Mouse (Mus musculus) stomach, embryonic 14.5 days (tissue): ENCODE results near the gene Lhfp. TPM values are rescaled to one million over a fixed set of nuclear protein-coding genes. Genes with fewer than 3 reads are reported as not detected.

Experiments
- ATAC-seq: fragments of 200-750 bp; cut with Nextera tagmentation; 2 replicates; pipeline ENCODE4 v1.8.0; 2017; ENCODE audit warnings: low read depth, moderate TSS enrichment; ENCODE audit not compliant: insufficient number of reproducible peaks, insufficient read depth, low FRiP score
- H3K27ac ChIP-seq: fragments of 300-500 bp; sonication (generic); 2 replicates; pipeline ENCODE4 v1.5.1; 2014; ENCODE audit warnings: mild to moderate bottlenecking, low read length, moderate library complexity, mixed read lengths
- H3K27me3 ChIP-seq: fragments of 300-500 bp; sonication (generic); 2 replicates; pipeline ENCODE4 v1.6.1; 2014; ENCODE audit warnings: low read length, control low read depth, mixed read lengths; ENCODE audit not compliant: control insufficient read depth, insufficient read depth
- H3K36me3 ChIP-seq: fragments of 300-500 bp; sonication (generic); 2 replicates; pipeline ENCODE4 v1.6.1; 2014; ENCODE audit warnings: mild to moderate bottlenecking, control low read depth, low read length, moderate library complexity, mixed read lengths; ENCODE audit not compliant: control insufficient read depth, insufficient read depth
- H3K4me1 ChIP-seq: fragments of 300-500 bp; sonication (generic); 2 replicates; pipeline ENCODE4 v1.6.1; 2014; ENCODE audit warnings: low read length, control low read depth, mixed read lengths; ENCODE audit not compliant: control insufficient read depth, insufficient read depth
- H3K4me2 ChIP-seq: fragments of 300-500 bp; sonication (generic); replicated peaks from 2 replicates; pipeline ENCODE4 v1.6.1; 2014; ENCODE audit warnings: low read depth, low read length, control low read depth
- H3K4me3 ChIP-seq: fragments of 300-500 bp; sonication (generic); 2 replicates; pipeline ENCODE4 v1.5.1; 2014; ENCODE audit warnings: low read depth, low read length, control low read depth
- H3K9ac ChIP-seq: fragments of 300-500 bp; sonication (generic); replicated peaks from 2 replicates; pipeline ENCODE4 v1.6.1; 2014; ENCODE audit warnings: low read depth, mild to moderate bottlenecking, control low read depth, low read length, moderate library complexity, mixed read lengths
- H3K9me3 ChIP-seq: fragments of 300-500 bp; sonication (generic); 2 replicates; pipeline ENCODE4 v1.6.1; 2016; ENCODE audit warnings: low read depth, low read length, control low read depth; ENCODE audit not compliant: control insufficient read depth
- WGBS: fragments of 180-500 bp; shearing (Covaris S2); extraction: QIAGEN DNeasy Blood & Tissue Kit; methylation state at CpG from one replicate; pipeline ENCODE4 v1.1.7; 2014; 5-methylcytosine and 5-hydroxymethylcytosine counted together
- polyA plus RNA-seq: library from polyadenylated mRNA; unstranded; fragments of >200 nt; fragmentation: Nextera tagmentation; extraction: Ambion mirVana; gene quantifications from 2 replicates; pipeline ENCODE4 v1.2.1, GENCODE M21; 2014

The Lhfp gene
- 48.0 and 48.2 TPM in 2 replicates for polyA plus RNA-seq

- peak within 1 kb of the TSS; percentile 59 for H3K9ac ChIP-seq
- peak within 1 kb of the TSS; percentile 71 for H3K4me2 ChIP-seq
- H3K4me1 ChIP-seq: peaks cover 16% of the 10 kb centered on the region
- ATAC-seq: peak; percentile 89
- peak within 1 kb of the TSS; percentile 41 for H3K27ac ChIP-seq
- no peaks in the 10 kb centered on the region for H3K36me3 ChIP-seq
- peak within 1 kb of the TSS; percentile 66 for H3K4me3 ChIP-seq
- H3K27me3 ChIP-seq: 0 out of 2 replicates have a peak, but pooled peaks cover 3% of the 10 kb centered on the region
- under 1% methylated on average over 56 of the region's 58 CpGs for WGBS
- H3K9me3 ChIP-seq: no peaks in the 10 kb centered on the region
Observed at GRCm38 (mm10) chr3:53041411-53042239, at the start of gene Lhfp. TSS of gene Lhfp (plus strand) at chr3:53041528.

- Histone ChIP-seq H3K27ac (no peak overlapping the region), H3K9ac (no peak overlapping the region), H3K4me3 (no peak overlapping the region), H3K4me1 (no peaks in the 10 kb centered on the region), H3K9me3 (no peaks in the 10 kb centered on the region), H3K27me3 (no peaks in the 10 kb centered on the region), H3K4me2 (no peak overlapping the region), H3K36me3 (peaks cover 33% of the 10 kb centered on the region)
- no peak for ATAC-seq
- WGBS: 84% methylated on average over 9 of the region's 10 CpGs
Observed at GRCm38 (mm10) chr3:52993296-52993695, 48.0 kb upstream of the Lhfp start.

GRCm38 (mm10) chr3:52994666-52995065, 46.7 kb upstream of the Lhfp start:
- no peak overlapping the region for H3K4me2 ChIP-seq
- peaks cover 32% of the 10 kb centered on the region for H3K36me3 ChIP-seq
- no peaks in the 10 kb centered on the region for H3K27me3 ChIP-seq
- WGBS: 82% methylated on average over 5 of the region's 5 CpGs
- H3K27ac ChIP-seq: no peak overlapping the region
- no peak for ATAC-seq
- H3K4me1 ChIP-seq: no peaks in the 10 kb centered on the region
- no peaks in the 10 kb centered on the region for H3K9me3 ChIP-seq
- no peak overlapping the region for H3K9ac ChIP-seq
- H3K4me3 ChIP-seq: no peak overlapping the region

GRCm38 (mm10) chr3:52996635-52997034, 44.7 kb upstream of the Lhfp start:
- no peak overlapping the region for H3K4me2 ChIP-seq
- no peaks in the 10 kb centered on the region for H3K9me3 ChIP-seq
- ATAC-seq: no peak
- 91% methylated on average over 5 of the region's 5 CpGs for WGBS
- no peak overlapping the region for H3K27ac ChIP-seq
- no peak overlapping the region for H3K9ac ChIP-seq
- H3K4me3 ChIP-seq: no peak overlapping the region
- peaks cover 43% of the 10 kb centered on the region for H3K36me3 ChIP-seq
- H3K27me3 ChIP-seq: no peaks in the 10 kb centered on the region
- H3K4me1 ChIP-seq: 0 out of 2 replicates have a peak, but pooled peaks cover under 1% of the 10 kb centered on the region

- H3K27me3 ChIP-seq: no peaks in the 10 kb centered on the region
- no peak overlapping the region for H3K27ac ChIP-seq
- H3K4me3 ChIP-seq: no peak overlapping the region
- H3K9me3 ChIP-seq: no peaks in the 10 kb centered on the region
- no peak overlapping the region for H3K4me2 ChIP-seq
- no peak overlapping the region for H3K9ac ChIP-seq
- peaks cover 42% of the 10 kb centered on the region for H3K36me3 ChIP-seq
- ATAC-seq: no peak
- 80% methylated on average over 1 of the region's 1 CpGs for WGBS
- peaks cover 4% of the 10 kb centered on the region; the same call in 1 of the 2 replicates for H3K4me1 ChIP-seq
Observed at GRCm38 (mm10) chr3:52997381-52997780, 43.9 kb upstream of the Lhfp start.

GRCm38 (mm10) chr3:52999016-52999744, 42.1 kb upstream of the Lhfp start:
- Histone ChIP-seq H3K9me3 (no peaks in the 10 kb centered on the region), H3K9ac (no peak overlapping the region), H3K4me3 (no peak overlapping the region), H3K4me1 (peaks cover 4% of the 10 kb centered on the region; the same call in 1 of the 2 replicates), H3K27ac (no peak overlapping the region), H3K36me3 (peaks cover 33% of the 10 kb centered on the region), H3K4me2 (no peak overlapping the region), H3K27me3 (no peaks in the 10 kb centered on the region)
- no peak for ATAC-seq
- WGBS: 74% methylated on average over 15 of the region's 15 CpGs

GRCm38 (mm10) chr3:52999996-53000395, 41.3 kb upstream of the Lhfp start:
- Histone ChIP-seq H3K9me3 (no peaks in the 10 kb centered on the region), H3K36me3 (peaks cover 33% of the 10 kb centered on the region), H3K27me3 (no peaks in the 10 kb centered on the region), H3K4me1 (peaks cover 4% of the 10 kb centered on the region; the same call in 1 of the 2 replicates), H3K9ac (no peak overlapping the region), H3K27ac (no peak overlapping the region), H3K4me2 (no peak overlapping the region), H3K4me3 (no peak overlapping the region)
- no peak for ATAC-seq
- WGBS: 80% methylated on average over 3 of the region's 3 CpGs

- peaks cover 4% of the 10 kb centered on the region; the same call in 1 of the 2 replicates for H3K4me1 ChIP-seq
- no peak overlapping the region for H3K27ac ChIP-seq
- H3K4me2 ChIP-seq: no peak overlapping the region
- no peaks in the 10 kb centered on the region for H3K27me3 ChIP-seq
- peaks cover 30% of the 10 kb centered on the region for H3K36me3 ChIP-seq
- WGBS: 33% methylated on average over 6 of the region's 6 CpGs
- ATAC-seq: peak; percentile 46; the same call in 1 of the 2 replicates
- H3K9ac ChIP-seq: no peak overlapping the region
- no peak overlapping the region for H3K4me3 ChIP-seq
- H3K9me3 ChIP-seq: no peaks in the 10 kb centered on the region
Observed at GRCm38 (mm10) chr3:53002076-53002475, 39.3 kb upstream of the Lhfp start.
